Mouse (Mus musculus): ENCODE results near the gene Syt6.

Syt6 gene

DNA sequence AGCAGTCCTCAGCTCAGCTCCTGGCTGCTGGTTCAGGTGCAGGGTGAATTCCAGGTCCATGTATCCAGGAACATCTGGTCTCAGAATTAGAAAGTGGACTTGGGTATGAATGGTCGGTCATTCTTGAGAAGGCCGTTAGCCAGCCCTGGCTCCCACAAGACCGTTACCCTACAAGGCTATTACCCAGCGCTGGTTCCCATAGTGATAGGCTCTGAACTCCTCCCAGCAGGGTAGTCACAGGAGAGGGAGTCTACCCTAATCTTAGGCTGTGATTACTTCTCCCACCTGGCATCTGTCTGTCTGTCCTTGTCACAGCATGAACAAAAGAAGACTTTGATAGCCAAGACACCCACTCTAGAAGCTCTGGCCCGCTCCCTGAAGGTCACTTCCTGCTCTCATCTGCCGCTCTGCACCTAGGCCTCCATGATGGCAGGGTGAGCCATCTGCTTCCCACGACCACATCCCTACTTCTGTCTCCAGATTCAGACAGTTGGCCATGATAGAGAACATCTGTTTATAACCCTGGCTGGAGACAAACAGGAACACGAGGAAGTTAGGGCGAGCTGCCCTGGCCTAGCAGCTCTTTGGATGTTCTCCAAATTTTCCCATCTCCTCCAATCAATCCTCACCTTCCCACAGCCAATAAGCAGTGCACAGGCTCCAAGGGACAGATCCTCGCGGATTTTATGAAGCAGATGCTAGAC, 72.3 kb downstream of the Syt6 start:
- in situ Hi-C loops (cut with MboI, MseI), result no loop called here

DNA sequence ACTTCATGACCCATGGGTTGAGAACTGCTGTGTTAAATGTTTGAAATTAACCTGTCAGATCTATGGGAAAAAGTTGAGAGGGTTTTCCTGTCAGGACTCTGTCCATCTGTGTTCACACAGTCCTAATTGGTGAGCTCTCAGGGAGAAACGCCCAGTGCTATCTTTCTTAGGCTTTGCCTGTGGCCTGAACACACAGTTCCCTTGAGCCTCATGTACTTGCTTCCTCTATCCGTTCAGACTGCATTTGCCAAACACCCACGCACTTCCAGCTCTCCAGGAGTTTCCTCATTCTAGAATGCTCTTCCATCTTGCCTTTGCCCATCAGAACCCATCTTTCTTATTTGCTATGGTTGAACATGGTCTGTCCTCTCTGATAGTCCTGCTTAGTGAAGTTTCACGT, 73.5 kb downstream of the Syt6 start:
- in situ Hi-C loops (cut with MboI, MseI), result no loop called here

DNA sequence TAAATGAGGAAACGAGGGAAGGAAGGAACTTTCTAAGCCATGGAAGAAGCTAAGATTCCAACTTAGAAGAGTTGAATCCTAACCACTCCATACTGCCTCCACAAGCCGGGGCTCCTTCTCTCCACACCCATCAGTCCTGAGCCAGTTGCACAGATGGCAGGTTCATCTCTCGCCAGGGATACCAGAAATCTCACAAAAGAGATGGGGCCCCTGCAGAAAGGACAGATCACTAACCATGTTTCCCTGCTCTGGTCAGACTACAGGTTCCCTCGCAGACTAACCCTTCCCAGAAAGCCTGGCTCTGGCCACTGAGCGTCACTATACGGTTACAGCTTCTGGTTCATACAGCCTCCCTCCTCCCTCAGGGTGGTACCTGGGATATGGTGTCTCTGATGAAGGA, 74.7 kb downstream of the Syt6 start:
- in situ Hi-C loops (cut with MboI, MseI), result no loop called here

DNA sequence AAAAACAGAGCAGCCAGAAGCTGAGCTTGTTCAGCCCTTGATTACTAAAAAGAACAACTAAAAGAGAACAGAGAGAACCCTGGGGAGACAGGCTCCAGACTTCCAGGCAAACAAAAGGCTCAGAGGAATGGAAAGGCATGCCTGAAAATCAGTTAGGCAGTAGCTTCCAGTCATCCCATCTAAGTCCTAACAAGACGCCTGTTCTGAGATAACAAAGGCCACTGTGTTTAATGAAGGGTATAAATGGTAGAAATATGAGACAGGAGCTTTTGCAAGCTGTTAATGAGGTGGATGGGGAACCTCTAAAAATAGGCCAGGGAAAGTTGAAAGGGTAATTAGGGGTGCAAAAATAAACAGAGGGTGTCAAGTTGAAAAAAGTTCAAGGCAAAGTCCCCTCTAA, 75.4 kb downstream of the Syt6 start:
- in situ Hi-C loops (cut with MboI, MseI), result no loop called here

DNA sequence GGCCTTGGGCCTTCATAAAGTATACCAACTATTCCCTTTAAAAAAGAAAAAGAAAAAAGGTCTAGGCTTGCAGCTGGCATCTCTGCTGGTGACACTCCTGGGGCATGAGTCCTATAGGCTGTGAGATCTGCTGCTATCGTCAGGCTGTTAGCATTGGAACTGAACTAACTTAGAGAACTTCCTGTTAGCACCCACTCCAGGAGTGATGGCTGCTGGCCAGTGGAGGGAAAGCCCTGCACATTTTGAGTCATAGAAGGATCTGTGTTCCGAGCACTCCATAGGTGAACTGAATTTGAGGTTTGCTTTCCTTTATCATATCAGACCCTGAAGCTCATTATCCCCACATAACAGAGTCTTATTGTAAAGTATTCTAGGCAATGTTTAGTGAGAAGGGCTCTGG, 85.0 kb downstream of the Syt6 start:
- in situ Hi-C loops (cut with MboI, MseI), result loop anchor here in 1 of 2 experiments (5.0 kb wide), 1 partner anchor 43 kb away; no protein-coding TSS in a partner anchor

DNA sequence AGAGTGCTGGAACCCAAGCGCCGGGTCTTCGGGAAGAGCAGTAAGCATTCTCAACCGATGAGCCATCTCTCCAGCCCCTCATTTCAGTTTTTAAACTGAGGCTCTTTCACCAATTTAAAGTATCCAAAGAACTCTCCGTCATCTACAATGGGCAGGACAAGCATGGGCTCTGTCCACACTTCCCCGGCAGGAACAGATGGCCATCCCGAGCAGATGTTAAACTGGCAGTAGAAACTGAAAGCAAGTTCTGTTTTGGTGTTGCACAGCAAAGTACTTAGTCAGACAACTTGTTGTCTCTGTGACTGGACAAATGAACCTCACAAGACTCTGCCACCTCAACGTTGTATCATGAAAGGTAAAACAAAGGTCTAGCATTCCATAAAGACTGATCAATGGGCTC, 86.7 kb downstream of the Syt6 start:
- in situ Hi-C loops (cut with MboI, MseI), result loop anchor here in 1 of 2 experiments (5.0 kb wide), 1 partner anchor 44 kb away; no protein-coding TSS in a partner anchor

DNA sequence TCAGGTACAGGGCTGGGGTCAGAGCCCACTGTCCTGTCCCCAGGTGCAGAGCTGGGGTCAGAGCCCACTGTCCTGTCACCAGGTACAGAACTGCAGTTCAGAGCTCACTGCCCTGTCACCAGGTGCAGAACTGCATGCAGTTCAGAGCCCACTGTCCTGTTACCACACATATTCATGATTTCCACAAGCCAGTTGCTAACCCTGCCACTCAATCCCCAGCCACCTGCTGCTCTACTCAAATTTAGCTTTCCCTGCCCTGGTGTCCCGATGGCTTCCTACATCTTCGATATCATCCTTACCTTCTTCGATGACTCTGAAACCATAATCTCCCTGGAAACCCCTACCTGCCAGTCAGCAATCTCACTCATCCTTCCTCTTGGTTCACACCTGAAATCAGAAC, 88.4 kb downstream of the Syt6 start:
- in situ Hi-C loops (cut with MboI, MseI), result loop anchor here in 1 of 2 experiments (5.0 kb wide), 1 partner anchor 46 kb away; no protein-coding TSS in a partner anchor

DNA sequence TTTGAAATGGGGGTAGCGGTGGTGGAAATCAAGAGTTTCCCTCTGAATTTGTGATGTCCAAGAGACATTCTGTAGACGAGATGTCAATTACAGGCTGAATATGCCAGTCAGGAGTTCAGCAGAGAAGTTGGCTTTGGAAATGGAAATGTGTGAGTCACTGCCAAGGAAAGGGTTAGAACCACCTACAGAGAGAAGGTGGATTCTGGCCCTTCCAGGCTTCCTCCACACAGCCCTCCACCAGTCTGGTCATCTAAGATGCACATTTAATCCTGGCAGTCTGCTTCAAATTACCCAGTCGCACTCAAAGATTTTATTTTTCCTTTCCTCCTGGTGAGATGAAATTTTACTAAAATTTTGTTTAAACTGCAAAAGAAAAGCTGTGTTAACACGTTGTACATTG, 97.1 kb downstream of the Syt6 start:
- in situ Hi-C loops (cut with MboI, MseI), result no loop called here

DNA sequence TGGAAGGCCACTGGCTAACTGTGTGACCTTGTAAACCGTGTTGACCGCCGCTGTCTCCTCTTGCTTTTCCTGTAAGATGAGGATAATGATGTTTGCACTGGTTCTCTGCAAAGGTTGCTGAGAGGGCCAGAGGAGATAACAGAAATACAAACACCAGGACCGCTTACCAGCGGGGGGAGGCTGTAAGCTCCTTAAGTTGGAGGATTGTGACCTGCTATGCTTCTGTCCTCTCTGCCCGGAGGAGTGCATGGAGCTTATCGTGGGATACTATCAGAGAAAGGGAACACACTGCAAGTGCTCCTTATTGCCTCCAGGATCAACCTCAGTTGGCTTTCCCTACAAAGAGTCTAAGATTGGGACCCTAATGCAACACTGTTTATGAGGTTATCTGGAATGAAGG, 97.7 kb downstream of the Syt6 start:
- in situ Hi-C loops (cut with MboI, MseI), result no loop called here

DNA sequence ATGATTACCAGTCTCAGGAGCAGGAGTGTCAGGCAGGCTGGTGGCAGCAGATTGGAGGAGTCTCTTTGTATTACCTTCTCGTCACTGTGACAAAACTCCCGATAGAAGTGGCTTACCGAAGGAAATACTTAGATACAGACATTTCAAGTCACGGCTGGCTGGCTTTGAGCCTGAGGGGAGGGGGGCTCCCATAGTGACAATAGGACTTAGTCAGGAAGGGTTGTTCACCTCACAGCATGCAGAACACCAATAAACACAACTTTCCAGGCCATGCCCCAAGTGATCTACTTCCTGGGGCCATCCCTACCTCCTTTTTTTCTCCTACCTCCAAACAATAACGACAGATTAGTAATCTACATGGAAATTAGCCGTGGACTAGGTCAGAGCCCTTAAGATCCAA, 103.8 kb downstream of the Syt6 start:
- in situ Hi-C loops (cut with MboI, MseI), result no loop called here

DNA sequence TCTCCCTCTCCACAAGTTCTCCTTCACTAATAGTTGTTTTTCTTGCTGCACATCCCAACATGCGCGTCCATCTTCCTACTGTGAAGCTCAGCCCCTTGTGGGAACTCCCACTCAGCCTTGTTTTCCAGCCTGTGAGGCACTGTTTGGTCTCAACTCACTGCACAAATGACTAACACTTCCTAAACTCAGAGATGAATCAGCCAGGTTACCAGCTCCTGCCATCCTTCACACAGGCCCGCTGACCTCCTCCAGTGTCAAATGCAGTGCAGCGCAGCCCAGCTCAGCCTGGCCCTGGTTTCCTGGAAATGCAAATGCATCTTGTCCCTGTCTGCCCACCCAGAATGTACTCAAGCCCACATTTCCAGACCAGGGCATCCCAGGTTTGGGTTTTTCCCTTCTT, 107.4 kb downstream of the Syt6 start:
- in situ Hi-C loops (cut with MboI, MseI), result loop anchor here in 1 of 2 experiments (5.0 kb wide), 1 partner anchor 40 kb away; no protein-coding TSS in a partner anchor

DNA sequence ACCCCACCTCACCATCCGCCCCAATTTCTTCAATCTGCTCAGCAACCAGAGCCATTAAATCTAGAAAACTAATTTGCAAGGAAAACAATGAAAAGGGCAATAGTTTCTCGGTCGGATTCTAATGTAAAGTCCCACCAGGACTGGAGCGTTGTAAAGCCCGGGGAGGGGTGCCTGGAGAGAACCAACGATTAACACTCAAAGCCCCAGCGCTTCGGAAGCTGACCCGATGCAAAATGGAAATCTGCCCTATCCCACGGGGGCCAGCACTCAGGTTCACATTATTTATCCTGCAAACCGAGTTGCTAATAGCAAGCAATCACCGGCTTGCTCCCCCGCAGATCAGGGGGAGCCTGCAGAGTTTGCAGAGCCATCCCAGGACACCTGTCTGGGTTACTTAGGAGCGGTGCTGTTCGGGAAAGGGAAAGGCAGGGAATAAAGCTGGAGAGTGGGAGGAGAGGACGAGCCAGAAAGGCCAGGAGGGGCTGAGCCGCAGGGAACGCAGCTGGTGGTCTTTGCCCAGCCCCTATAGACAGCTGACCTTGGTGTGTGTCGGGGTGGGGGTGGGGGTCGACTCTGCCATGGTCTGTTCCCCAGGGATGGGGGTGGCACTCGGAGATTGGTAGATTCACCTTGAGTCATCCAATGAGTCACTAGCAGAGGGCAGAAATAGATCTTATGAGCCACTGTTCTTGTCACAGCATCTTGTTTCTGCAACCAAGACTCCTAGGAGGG, 108.4 kb downstream of the Syt6 start:
- in situ Hi-C loops (cut with MboI, MseI), result loop anchor here in 1 of 2 experiments (5.0 kb wide), 1 partner anchor 41 kb away; no protein-coding TSS in a partner anchor

DNA sequence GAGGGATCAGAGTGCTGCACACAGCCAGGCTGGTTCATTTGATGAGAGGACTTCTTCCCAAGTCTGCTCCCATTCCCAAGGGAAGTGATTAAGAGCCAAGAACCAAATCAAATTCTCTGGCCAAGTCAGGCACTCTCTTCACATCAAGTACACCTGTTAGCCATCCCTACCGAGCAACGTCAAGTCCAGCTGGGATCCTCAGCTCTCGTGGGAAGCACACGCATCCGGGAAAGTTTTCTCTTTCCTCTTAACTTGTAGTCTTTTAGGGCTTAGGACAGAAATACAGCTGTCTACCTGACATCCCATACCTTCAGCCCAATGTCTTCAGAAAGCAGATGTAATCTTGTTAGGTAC, 108.9 kb downstream of the Syt6 start:
- in situ Hi-C loops (cut with MboI, MseI), result loop anchor here in 1 of 2 experiments (5.0 kb wide), 1 partner anchor 42 kb away; no protein-coding TSS in a partner anchor

DNA sequence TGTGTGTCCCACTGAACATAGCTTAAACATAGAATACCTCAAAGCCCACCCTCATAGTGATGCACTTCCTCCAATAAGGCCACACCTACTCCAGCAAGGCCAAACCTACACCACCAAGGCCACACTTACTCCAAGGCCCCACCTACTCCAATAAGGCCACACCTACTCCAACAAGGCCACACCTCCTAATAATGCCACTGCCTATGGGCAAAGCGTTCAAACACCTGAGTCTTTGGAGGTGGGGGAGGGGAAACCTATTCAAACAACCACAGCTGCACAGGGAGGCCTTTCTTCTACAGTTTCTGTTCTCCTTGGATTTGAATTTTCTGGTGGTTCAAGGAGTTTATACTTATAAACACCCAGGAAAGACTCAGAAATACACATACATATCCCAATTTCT, 114.0 kb downstream of the Syt6 start:
- in situ Hi-C loops (cut with MboI, MseI), result no loop called here

DNA sequence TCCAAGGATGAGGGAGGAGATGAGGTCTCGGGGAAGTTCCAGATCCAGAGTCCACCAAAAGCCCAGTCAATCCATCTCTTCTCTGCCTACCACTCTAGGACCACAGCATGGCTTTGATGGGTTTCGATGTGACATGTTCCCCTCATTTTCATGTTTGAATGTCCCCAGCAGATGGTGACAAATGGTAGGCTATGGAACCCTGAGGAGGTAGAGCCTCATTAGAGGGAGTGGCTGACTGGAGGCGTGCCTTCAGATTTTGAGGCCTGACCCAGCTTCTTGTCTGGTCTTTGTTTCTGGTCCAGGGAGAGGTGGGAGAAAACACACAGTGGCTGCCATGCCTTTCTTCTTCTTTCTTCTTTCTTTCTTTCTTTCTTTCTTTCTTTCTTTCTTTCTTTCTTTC, 115.5 kb downstream of the Syt6 start:
- in situ Hi-C loops (cut with MboI, MseI), result no loop called here

All from T-helper 17 cell (primary cell).